Mouse (Mus musculus) C2C12 (cell line): ENCODE data around the gene Zkscan17.

ENCODE experiments used
- CTCF ChIP-seq: IDR thresholded peaks from one replicate; pipeline ENCODE4 v1.5.1; 2011; ENCODE audit not compliant: control insufficient read depth, insufficient read depth, insufficient read length
- MYOD1 ChIP-seq: IDR thresholded peaks from one replicate; pipeline ENCODE4 v1.6.1; 2011; ENCODE audit warnings: low read depth; ENCODE audit not compliant: control insufficient read depth, insufficient read length
- MYOG ChIP-seq: IDR thresholded peaks from one replicate; pipeline ENCODE4 v1.6.1; 2011; ENCODE audit not compliant: control insufficient read depth, insufficient read length; ENCODE audit errors: extremely low read depth

DNA sequence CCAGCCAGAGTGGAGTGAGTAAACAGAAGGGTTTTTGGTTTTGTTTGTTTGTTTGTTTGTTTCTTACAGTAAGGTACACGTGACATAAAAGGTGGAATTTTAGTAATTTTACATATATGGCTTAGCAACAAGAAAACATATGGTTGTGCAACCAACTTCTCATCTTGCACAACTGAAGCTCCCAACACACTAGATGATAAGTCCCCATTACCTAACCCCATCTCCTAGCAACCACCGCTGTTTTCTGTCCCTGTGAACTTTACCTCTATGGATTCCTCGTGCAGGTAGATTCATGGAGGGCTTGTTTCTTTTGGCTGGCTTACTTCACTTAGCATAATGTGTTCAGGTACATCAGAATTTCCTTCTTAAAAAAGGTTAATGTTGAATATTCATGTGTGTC lies 16.8 kb upstream of the Zkscan17 start:
- no peak for TF ChIP-seq MYOD1
- TF ChIP-seq CTCF, result no peak
- no peak for TF ChIP-seq MYOG
